Mouse (Mus musculus) lung, postnatal 0 days (tissue): ENCODE measurements around the gene Tmem176a.

Experiments used
- CTCF ChIP-seq: IDR thresholded peaks from 2 replicates; pipeline ENCODE4 v1.5.1; 2016; ENCODE audit warnings: antibody characterized with exemption, mild to moderate bottlenecking
- EP300 ChIP-seq: IDR thresholded peaks from 2 replicates; pipeline ENCODE4 v1.6.1; 2016; ENCODE audit warnings: antibody characterized with exemption, mild to moderate bottlenecking, control low read depth

DNA sequence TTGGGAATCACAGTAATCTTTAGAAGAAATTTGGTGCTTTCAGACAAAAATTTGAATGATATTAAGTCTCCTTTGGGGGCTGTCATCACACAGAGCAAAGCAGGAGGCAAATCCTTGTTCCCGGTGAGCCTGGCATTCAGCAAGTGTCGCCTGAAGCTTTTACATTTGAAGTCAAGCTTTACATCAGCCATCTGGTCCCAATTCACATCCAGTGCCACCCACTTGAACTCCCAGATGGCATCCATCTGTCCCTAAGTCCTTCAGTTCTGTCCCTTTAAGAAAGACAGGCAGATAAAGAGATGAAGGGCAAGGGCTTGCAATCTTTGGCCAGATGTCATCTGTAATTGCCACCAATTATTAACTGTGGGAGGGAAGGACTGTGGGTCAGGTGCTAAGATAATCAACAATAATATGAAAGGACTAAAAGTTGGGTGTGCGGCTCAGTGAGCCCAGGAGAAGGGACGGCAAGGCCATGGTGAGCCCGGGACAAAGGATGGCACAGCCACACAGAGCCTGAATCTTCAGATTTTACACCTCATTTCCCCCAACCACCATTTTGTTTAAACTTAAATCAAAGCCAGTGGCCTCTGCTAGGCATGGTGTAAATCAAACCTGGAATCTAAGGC is 35.9 kb downstream of the Tmem176a start:
- TF ChIP-seq CTCF (no peak), EP300 (no peak)
